Mouse (Mus musculus) E14TG2a.4 (cell line): ENCODE measurements around the gene Prr12.

Experiments
- CTCF ChIP-seq: conservative IDR thresholded peaks from 2 replicates; pipeline ENCODE4 v1.5.1; 2014; ENCODE audit warnings: low read length
- NANOG ChIP-seq: IDR thresholded peaks from 2 replicates; pipeline ENCODE4 v1.6.1; 2014; ENCODE audit warnings: borderline replicate concordance, low read length, mixed read lengths
- POU5F1 ChIP-seq: IDR thresholded peaks from 2 replicates; pipeline ENCODE4 v1.6.1; 2014; ENCODE audit warnings: low read length, borderline replicate concordance

DNA sequence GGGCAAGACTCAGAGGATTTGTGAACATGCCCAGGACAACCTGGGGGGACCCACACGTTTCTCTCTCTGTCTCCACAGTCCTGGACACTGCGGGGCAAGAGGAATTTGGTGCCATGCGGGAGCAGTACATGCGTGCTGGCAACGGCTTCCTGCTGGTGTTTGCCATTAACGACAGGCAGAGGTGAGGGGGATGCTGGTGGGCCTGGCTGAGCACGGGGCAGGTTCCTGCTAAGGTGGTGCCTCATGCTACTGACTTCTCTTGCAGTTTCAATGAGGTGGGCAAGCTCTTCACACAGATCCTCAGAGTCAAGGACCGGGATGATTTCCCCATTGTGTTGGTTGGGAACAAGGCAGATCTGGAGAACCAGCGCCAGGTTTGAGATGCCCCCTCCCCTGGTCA, 32.5 kb downstream of the Prr12 start:
- no peak for TF ChIP-seq CTCF
- TF ChIP-seq POU5F1: no peak
- TF ChIP-seq NANOG: no peak
